Mouse (Mus musculus): ENCODE results near the gene Atg10. TPM values are rescaled to one million over a fixed set of nuclear protein-coding genes. Genes with fewer than 3 reads are reported as not detected.
A peak's percentile ranks its signal among the peaks of the same experiment; 100 is the strongest.
"Not testable (repeated sequence)": the region's sequence is repeated elsewhere in the genome, so short reads cannot be mapped to it uniquely, and the experiment has no call there.

Atg10 gene
- total RNA-seq (2021), result 10 to 100 TPM; 22.6 to 23.5 TPM

DNA sequence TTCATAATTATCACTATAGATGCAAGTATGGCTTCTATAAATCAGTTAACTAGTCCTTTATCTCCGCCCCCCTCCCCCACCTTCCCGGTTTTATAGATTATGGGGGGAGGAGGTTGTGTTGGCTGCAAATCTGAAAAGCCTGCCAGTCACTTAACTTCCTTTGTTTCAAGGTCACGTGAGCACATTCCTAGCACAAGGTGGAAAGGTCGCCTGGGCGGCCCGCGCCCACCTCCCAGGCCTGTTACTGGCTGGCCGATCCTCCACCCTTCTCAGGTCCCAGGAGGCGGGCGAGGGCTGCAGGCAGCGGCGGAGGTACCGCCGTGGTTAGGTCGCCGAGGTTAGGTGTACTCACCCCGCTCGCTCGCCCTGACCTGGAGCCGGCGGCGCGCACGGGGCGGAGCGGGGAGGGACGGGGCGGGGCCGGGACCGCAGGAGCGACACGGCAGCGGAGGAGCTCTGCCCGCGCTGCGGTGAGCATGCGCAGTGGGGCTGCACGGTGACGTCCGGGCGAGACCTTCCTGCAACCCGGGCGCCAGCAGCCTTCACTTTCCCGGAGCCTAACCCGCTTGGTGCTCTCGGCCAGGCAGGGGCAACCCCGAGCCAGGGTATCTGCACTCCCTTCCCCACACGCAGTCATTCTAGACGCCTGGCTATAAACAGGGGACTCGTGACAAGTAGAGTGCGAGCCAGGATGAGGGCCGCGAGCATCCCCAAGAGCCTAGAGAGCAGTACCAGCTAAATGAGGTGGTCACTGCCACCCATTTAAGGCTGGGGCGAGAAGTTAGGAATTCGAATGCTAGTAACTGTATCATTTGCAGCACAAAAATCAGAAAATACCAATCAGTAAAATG, at the start of gene Atg10:
Gene Atg10, minus strand, starts transcription at position 382 of the 851 bp plus-strand sequence.
- peak; percentile 93 to 94 for DNase-seq
- intact Hi-C loops (cut with DNase I), result loop anchor here (2.0 to 10.0 kb wide), 3 partner anchors 147 to 411 kb away; partner anchors contain the start of gene Ssbp2

DNA sequence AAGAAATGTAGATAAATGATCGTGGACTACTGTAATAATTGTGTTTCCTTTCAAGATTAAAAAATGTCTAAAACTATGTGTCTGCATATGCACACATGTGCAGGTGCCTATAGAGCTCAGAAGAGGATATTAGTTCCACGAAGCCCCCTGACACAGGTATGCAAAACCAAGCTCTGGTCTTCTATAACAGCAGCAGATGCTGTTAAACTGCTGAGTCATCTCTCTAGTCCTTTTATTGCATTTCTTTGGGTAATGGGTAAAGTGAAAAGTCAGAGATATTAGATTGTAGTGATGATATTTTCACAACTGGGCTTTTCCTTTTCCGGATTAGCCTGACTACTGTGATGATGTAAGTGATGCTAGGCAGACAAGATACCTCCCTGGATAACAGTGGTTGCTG, 28.6 kb upstream of the Atg10 start:
- intact Hi-C loops (cut with DNase I), result no loop called here
- DNase-seq, result no peak

DNA sequence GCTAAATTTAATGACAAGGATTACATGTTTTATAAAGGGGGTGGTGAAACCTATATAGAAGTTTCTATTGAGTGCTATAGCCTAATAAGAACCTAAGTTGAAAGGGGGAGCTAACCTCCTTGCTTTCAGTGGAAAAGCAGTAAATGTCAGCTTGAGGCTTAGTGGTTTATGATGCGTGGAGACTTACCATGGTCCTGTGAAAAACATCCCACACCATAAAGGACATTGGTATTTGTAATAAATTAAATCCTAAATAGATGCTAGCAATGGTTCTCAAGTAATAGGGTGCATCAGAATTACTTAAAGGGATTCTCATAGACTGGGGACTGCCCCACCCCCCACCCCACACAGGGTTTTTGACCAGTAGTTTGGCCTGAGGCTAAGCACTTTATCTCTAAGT, 27.9 kb upstream of the Atg10 start:
- intact Hi-C loops (cut with DNase I), result no loop called here

DNA sequence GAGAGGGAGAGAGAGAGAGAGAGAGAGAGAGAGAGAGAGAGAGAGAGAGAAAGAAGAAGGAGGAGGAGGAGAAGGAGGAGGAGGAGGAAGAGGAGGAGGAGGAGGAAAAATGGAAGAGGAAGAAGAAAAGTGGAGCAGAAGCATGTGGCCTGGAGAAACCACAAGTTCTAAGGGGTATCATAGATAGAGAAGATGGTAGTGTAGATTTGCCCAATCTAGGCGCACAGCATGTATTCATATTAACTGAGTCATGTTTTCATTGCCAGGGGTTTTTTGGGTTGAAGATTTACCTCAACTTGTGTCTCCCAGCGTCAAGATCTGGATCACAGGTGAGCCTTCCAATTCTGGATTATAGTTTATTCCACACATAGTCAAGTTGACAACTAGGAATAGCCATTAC, 26.3 kb upstream of the Atg10 start:
- intact Hi-C loops (cut with DNase I); DNase-seq: not testable (repeated sequence)

More for the DNA sequence above, 27.9 kb upstream of the Atg10 start:
- no peak for DNase-seq

DNA sequence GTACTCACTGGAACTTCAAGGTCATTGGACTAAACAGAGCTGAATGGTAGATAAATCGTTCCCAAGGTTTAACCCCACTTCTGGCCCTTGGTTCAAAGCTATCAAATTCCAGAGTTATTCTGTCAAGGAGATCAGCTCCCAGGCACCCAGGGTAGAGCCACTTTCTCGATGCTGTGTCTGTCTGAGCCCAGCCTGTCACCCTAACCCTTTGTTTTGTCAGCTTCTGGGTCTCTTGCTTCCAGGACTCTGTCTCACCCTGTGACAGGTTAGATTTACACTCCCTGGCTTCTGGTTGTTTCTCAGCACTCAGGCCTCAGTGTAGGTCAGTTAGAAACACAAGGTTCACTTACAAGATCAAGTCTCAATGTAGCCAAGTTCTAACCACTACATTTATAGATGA, 22.7 kb upstream of the Atg10 start:
- intact Hi-C loops (cut with DNase I), result no loop called here
- no peak for DNase-seq

DNA sequence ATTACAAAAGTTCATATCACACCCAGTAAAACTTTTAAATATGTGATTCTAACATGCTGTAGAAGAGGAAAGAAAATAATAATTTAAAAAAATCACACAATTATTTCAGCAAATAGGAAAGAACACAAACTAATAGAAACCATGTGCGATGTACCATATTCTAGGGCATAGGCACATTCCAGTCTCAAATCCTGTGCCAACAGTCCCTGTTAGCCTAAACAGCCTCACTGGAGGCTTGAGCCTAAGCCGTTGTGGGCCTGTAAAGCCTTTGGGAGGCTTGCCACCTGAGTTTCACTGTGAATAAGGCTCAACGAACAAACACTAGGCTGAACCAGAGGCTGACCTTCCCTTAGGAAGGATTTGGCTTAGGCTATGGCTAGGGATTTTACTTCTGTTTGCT, 14.2 kb upstream of the Atg10 start:
- intact Hi-C loops (cut with DNase I), result no loop called here
- DNase-seq, result no peak

DNA sequence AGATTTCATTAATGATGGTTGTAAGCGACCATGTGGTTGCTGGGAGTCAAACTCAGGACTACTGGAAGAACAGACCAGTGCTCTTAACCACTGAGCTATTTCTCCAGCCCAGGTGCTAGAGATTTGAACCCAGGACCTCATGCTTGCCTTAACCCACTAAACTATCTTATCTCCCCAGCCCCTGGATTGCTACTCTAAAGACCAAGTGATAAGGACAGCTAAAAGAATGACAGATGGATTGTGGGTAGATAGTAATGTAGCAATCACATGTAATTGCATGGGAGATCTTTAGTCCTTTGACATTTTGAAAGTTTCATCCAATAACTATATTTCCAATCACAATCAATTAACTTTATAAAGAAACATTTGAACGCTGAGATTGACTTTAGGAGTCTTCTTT, 13.1 kb upstream of the Atg10 start:
- no peak for DNase-seq
- intact Hi-C loops (cut with DNase I), result no loop called here

DNA sequence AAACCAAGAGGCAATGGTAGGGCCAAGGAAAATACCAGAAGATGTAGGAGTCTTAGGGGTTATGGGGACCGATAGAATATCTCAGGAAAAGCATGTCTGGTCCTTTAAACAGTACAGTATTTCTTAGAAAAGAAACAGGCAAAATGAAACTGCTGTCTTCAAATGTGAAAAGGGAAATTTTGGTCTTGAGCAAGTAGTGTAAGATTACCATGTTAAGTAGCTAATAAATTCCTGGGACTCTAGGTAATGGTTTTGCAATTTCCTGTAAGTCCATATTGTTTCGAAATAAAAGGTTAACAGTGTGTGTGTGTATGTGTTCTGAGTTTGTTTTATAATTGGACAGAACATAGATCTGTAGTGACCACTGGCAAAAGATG, 658 bp upstream of the Atg10 start:
- DNase-seq, result no peak
- intact Hi-C loops (cut with DNase I), result loop anchor here (5.0 to 10.0 kb wide), 2 partner anchors 238 to 410 kb away; partner anchors contain the start of gene Ssbp2

DNA sequence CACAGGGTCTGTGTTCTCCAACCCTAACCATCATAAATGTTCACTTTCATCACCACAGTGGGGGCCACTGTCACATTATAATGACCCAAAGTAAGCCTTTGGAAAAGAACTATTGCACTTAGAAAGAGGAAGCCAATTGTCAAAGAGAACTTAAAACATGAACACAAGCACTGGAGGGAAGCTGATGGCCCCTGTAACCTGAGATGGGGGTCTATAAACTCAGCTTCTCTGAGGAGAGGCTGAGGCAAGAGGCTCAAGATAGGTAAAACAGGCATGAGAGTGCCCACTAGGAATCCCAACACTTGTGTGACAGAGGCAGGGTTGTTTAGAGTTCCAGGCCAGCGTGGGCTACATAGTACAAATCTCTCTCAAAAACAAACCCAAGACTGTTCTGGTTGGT, 705 bp downstream of the Atg10 start:
- intact Hi-C loops (cut with DNase I), result loop anchor here (2.0 to 10.0 kb wide), 3 partner anchors 148 to 412 kb away; partner anchors contain the start of gene Ssbp2

DNA sequence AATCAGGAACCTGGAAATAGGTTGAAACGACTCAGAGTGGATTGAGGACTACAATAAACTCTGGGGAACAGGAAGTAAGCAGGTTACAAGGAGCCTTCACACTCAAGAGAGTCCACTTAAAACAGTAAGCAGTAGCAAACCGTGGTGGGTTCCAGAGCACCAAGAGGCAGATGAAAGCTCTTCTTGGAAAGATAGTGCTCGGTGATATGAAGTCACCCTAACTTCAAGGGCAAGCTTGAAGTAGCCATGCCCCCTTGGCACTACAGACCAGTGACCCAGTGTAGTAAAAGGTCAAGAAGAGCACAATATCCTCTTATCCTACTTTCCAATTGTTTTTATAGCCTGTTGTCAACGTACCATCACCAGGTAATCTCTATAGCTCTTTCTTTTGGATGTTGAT, 2.1 kb downstream of the Atg10 start:
- DNase-seq, result no peak
- intact Hi-C loops (cut with DNase I), result loop anchor here (2.0 to 10.0 kb wide), 3 partner anchors 149 to 413 kb away; partner anchors contain the start of gene Ssbp2

More for the DNA sequence above, 705 bp downstream of the Atg10 start:
- peak; percentile 9 to 25 for DNase-seq

DNA sequence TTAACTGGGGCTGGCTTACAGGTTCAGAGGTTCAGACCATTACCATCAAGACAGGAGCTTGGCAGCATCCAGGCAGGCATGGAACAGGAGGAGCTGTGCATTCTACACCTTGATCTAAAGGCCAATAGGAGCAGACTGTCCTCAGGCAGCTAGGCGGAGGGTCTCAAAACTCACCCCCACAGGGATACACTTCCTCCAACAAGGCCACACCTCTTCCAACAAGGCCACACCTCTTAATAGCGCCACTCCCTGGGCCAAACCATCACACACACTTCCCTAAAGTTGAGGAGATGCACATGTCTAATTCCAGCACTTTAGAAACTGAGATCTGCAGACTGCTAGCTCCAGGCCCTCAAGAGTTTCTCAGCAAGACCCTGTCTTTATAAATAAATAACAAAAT, 6.1 kb downstream of the Atg10 start:
- DNase-seq, result no peak
- intact Hi-C loops (cut with DNase I), result no loop called here

DNA sequence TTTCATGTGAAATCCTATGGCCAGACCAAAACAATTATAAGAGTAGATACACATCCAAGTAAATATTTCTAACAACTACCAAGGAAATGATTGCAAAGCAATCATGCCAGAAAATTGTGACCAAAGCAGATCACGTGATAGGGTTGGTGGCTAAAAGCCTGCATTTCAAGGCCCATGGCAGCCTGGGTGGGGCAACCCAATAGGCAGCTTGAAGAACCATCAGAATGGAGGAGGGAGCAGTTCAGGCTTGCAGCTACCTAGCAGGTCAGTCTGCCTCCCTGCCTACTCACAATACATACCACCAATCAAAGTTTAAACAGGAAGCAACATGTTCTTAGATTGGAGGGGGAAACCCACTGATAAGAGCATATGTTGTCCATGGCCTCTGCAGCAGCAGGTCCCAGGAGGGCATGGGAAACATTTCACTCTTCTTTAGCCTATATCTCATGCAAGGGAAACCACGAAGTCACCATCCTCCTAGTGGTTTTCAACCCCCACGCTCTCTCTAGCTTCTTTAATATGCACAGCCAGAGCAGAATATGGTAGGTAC, 7.0 kb downstream of the Atg10 start:
- DNase-seq, result no peak
- intact Hi-C loops (cut with DNase I), result no loop called here

DNA sequence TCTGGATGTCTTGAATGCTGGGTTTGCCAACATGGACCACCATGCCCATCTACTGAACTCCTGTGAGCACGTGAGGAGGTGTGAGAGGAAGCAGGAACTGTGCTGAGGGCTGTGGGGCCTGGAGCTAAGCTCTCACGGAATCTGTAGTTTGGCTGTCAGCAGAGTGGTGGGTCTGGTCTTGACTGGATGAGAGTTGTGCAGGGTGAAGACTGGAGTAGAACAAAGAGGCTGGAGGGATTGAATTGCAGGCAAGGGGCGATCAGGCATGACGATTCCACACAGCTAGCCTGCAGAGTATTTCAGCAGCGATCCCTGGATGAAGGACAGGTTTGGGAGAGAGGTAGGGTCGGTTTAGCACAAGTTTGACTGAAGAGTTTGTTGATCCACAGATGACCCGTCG, 10.8 kb downstream of the Atg10 start:
- no peak for DNase-seq
- intact Hi-C loops (cut with DNase I), result no loop called here

DNA sequence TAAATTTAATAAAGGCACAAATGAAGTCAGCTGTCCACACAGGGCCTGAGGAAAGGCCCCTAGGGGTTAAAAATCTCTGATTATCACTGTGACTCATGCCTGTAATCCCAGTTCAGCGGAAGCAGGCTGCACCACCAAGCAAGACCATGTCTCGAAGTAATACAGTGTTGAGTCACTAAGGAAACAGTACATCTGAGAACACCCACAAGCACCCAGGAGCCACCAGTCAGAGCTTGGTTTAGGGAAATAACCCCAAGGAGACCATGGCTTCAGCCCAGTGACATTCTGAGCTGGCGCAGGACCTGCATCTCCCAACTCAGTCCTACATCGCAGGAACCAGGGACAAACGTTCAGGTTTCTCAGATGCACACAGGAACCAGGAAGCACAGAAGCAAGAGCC, 17.5 kb downstream of the Atg10 start:
- intact Hi-C loops (cut with DNase I), result no loop called here
- DNase-seq, result peak; percentile 15 to 31

DNA sequence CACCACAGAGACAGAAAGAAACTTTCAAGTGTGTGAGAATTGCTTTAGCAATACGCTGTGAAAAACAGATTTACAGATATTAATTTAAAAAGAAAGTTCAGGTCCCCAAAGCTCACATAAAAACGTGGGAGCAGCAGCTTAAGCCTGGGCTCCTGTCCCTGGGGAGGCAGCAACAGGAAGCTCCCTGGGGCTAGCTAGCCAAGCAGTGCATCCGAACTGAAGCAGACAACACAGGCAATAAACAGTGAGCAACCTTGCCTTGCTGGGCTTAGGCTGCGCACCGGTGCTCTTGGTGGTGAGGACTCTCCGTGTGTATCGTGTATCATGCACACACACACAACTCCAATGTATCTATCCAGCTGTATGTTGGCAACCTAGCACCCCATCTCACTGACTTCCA, 21.2 kb downstream of the Atg10 start:
- intact Hi-C loops (cut with DNase I), result no loop called here
- no peak for DNase-seq

DNA sequence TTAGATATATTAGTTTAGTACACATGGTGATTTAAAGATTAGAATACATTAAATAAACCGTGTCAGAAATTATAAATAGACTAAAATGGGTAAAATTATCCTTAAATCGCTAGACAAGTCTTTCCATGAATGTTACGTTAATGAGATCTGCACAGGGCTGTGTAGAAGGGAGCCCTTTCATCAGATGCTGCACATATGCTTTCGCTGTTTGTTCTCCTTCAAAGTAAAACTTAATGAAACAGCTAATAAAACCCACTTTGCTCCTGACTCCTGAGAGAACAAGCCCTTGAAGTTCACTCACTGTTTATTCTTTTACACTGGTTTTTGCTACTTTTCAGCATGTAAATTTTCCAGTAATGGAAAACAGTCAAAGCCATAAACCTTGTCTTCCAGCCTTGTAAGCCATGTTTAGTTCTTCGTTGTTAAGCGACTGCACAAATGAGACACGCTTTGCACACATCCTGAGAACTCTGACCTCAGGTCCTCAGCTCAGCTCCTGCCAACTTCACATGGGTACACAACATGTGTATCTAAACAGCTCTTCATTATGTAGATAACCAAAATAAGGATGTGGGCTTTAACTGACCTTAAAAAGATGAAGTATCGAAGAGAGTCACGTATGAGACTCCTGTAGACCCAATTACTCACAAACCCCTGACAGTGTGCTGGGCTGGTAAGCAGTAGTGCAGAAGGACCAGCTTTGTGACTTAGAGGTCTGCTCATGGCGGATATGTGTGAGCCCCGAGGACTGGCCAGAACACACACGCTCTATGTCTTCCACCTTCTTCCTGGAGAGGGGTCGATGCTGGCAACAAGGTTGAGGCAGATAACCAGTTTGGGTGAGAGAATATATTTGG, 36.2 kb downstream of the Atg10 start:
- intact Hi-C loops (cut with DNase I), result no loop called here
- no peak for DNase-seq

DNA sequence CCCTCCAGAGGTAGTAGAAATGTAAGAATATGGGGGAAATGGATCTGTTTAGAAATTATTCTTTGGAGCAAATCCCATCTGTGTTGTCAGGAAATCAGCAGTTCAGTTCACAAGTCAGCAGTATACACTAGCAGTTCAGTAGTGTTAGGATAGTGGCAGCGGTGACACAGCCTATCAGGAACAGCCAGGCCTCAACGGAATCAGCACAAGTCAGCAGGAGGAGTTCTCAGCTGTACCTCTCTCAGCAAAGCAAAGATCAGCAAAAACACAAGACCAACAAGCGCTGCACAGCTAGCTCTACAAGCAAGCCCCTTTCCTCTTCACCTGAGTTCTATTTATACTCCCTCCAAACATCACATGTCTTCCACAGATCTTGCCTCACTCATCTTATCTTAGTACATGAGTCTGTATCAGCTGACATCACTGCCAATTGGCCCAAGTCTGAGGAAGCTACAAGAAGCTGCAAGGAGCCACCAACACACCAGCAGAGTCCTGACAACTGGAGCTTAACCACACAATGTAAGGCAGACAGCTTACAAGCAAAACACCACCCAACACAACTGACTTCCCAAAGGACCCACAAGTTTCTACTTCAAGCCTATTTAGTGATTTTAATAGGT, 38.4 kb downstream of the Atg10 start:
- intact Hi-C loops (cut with DNase I), result no loop called here

DNA sequence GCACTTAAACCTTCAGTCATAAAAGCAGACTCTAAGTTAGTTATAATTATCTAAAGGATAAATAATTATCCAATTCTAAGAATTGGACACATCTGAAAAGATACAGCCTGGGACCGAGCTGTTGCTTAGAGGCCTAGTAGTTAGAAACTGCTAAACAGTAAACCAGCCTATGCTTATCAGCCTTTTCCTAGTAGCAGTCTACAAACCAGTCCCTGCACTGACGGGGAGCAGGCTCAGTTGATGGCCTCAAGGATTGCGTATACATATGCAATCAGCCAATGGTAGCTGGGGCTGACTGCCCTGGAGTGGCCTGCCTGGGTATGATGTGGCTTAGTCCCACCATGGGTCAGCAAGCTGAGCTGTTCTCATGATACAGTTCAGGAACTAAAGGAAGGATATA, 39.5 kb downstream of the Atg10 start:
- intact Hi-C loops (cut with DNase I), result no loop called here
- DNase-seq, result no peak

More for the DNA sequence above, 38.4 kb downstream of the Atg10 start:
- DNase-seq, result no peak

DNA sequence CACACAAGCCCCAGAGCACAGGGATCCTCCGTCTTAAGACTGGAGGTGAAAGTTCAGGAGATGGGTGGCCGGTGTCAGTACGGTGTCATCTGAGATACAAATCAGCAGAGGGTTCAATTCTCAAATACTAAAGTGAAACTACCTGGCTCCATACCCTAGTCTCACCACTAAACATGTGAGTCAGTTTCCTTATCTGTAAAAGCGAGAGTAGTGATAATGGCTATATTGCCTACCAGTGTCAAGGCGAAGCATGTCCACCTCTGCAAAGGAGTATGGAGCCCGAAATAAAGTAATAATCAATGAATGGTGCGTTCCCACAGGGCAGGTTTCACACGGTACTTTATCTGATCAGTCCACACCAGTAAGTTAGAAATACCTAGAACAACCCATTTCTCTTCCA, 43.4 kb downstream of the Atg10 start:
- intact Hi-C loops (cut with DNase I), result no loop called here
- no peak for DNase-seq

DNA sequence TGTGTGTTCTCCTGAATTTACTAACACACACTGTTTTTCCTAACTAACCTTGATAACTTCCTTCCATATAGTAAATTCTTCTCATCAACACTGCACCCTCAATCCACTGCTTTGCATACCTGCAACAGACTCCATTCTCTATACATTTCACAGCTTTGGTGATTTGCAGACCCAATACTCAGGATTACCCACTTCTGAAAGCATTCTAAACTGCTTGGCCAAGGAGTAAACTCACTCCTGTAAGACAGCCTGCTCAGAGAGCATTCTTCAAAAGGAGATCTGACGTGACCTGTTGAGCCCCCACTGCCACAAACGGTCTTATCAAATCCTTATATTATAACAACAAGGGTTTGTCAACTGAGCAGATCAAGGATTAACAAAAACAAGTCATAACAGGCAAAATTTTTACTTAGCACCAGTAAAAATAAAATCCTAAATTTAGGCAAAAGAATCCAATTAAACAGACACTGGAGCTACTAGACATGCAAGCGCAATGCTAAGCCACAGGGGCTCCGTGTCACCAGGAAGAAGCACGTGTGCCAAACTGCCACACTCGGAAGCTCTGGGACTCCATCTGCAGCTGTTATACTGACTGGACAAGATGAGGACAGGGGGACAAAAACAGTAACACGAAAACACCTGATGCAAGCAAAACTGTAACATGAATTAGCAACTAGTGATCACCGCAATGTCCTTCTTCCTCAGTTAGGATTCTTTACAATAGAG, 44.4 kb downstream of the Atg10 start:
- no peak for DNase-seq
- intact Hi-C loops (cut with DNase I), result no loop called here
